Mouse (Mus musculus): ENCODE data around the gene Slc22a23.

DNA sequence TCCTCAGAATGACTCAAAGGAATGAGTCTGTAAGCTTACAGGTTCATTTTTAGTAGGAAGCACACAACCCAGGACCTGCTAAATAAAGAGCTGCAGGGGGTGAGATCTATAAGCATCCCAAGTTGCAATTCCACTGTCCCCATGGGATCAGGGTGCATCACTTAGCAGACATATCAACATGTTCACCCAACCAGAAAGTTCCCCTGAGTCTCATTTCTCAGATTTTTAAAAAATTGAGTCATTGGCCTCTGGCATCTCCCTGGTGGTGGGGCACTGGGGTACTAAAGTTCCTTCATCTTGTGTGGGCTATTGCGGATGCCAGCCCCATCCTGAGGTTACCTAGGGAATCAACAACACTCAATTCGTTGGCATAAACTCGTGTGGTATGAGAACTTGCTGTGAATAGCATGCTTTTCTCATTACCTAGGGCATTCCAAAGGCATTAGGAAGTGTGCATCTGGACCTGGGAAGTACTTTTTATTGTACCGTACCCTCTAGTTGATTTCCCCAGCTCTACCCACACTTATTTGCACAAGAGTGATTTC is 25.4 kb upstream of the Slc22a23 start:
- TF ChIP-seq CTCF (IDR thresholded peaks at IDR 0.05; ENCODE audit: low read depth) (no peak), EP300 (IDR thresholded peaks at IDR 0.05; ENCODE audit: low read depth) (no peak)
